In genomic region chr2:173455216-173455615, GRCm38 (mm10) we compare ENCODE assay signal across 18 mouse cellular contexts.
A peak's percentile ranks its signal among the peaks of the same experiment; 100 is the strongest.
DNase-seq lines count a peak whose midpoint lies in the region; ATAC-seq and TF ChIP-seq lines count a peak whose summit lies in the region.
"Had no signal": no experiment of that assay in that cellular context is flagged by ENCODE, and none has a peak within 500 bp of the region (broad histone marks: within the 10 kb centered on the region; RNA-seq: fewer than 3 reads in every experiment).

No protein-coding gene starts in this region.

- 77% methylated on average over 12 of the region's 12 CpGs for WGBS in spleen, adult 2 months
- WGBS in stomach, postnatal 0 days: 91% methylated on average over 12 of the region's 12 CpGs
- 77% methylated on average over 12 of the region's 12 CpGs for WGBS in kidney, embryonic 14.5 days

- no peak for TF ChIP-seq POLR2A in spleen, adult 2 months (IDR thresholded peaks at IDR 0.05; ENCODE audit: low read depth, low read length)

- TF ChIP-seq CTCF in spleen, adult 2 months (IDR thresholded peaks at IDR 0.05; ENCODE audit: extremely low read depth, insufficient read depth, insufficient read length, insufficient replicate concordance): no peak
- no peak for TF ChIP-seq CTCF in stomach, postnatal 0 days (IDR thresholded peaks at IDR 0.05; ENCODE audit: low read depth)

- peaks cover 11% of the 10 kb centered on the region; the same call in 1 of the 2 replicates for H3K4me1 ChIP-seq in spleen, adult 2 months (ENCODE audit: control insufficient read depth, insufficient read depth, insufficient read length)
- H3K4me1 ChIP-seq in stomach, postnatal 0 days (replicated peaks; ENCODE audit: control insufficient read depth, insufficient read depth): no peaks in the 10 kb centered on the region
- no peaks in the 10 kb centered on the region for H3K4me1 ChIP-seq in kidney, embryonic 14.5 days (ENCODE audit: control insufficient read depth, insufficient read depth, low read length)
- H3K4me1 ChIP-seq: hindbrain, embryonic 15.5 days had no signal

- no peak for TF ChIP-seq EP300 in stomach, postnatal 0 days (optimal IDR thresholded peaks at IDR 0.05)

- peak; percentile 8 for ATAC-seq in activated CD4-positive, CD25-positive, alpha-beta regulatory T cell, adult 4 months
- ATAC-seq in stomach, postnatal 0 days (ENCODE audit: low FRiP score, low TSS enrichment): no peak
- ATAC-seq in kidney, embryonic 14.5 days (ENCODE audit: low FRiP score, low TSS enrichment): no peak

- peak; percentile 9 to 46 for DNase-seq in spleen, adult 2 months (ENCODE audit: low read depth in 1 of 2, low spot score in 2 of 2)
- no peak for DNase-seq in spleen, postnatal 4 days (ENCODE audit: low spot score in 2 of 2)
- peak; percentile 7 for DNase-seq in stomach, postnatal 0 days (ENCODE audit: low spot score)
- DNase-seq in thymus, postnatal 4 days: peak; percentile 60
- no peak for DNase-seq in embryo, embryonic 11 days
- DNase-seq: adrenal gland, postnatal 14 days; cerebellum, adult 18-20 months; gastrocnemius, postnatal 14 days; heart, postnatal 10 days; kidney, adult 18-20 months; left cerebral cortex, postnatal 4 days; lung, adult 2 months; midbrain, embryonic 14.5 days had no signal

- no peak overlapping the region for H3K4me3 ChIP-seq in spleen, adult 2 months (ENCODE audit: extremely low read depth, insufficient read depth, insufficient read length)
- H3K4me3 ChIP-seq in stomach, postnatal 0 days (ENCODE audit: low read depth, low read length): no peak overlapping the region
- no peak overlapping the region for H3K4me3 ChIP-seq in kidney, embryonic 14.5 days (ENCODE audit: low read length)
- H3K4me3 ChIP-seq: hindbrain, embryonic 15.5 days had no signal

- no peak overlapping the region for H3K4me2 ChIP-seq in stomach, postnatal 0 days (replicated peaks; ENCODE audit: low read depth)
- no peak overlapping the region for H3K4me2 ChIP-seq in kidney, embryonic 14.5 days (replicated peaks; ENCODE audit: low read depth, low read length)
- H3K4me2 ChIP-seq: hindbrain, embryonic 15.5 days; liver, embryonic 11.5 days had no signal

- H3K27me3 ChIP-seq in spleen, adult 2 months (ENCODE audit: control insufficient read depth, insufficient read depth, low read length): no peaks in the 10 kb centered on the region
- H3K27me3 ChIP-seq in stomach, postnatal 0 days (ENCODE audit: control insufficient read depth, insufficient read depth, low read length): no peaks in the 10 kb centered on the region
- H3K27me3 ChIP-seq in kidney, embryonic 14.5 days (ENCODE audit: control insufficient read depth, insufficient read depth, low read length): no peaks in the 10 kb centered on the region
- H3K27me3 ChIP-seq: hindbrain, embryonic 15.5 days had no signal

- H3K27ac ChIP-seq in spleen, adult 2 months (ENCODE audit: insufficient read depth, low read length): peak overlapping the region; percentile 50
- no peak overlapping the region for H3K27ac ChIP-seq in stomach, postnatal 0 days (replicated peaks)
- H3K27ac ChIP-seq in kidney, embryonic 14.5 days (ENCODE audit: low read depth, low read length): no peak overlapping the region
- H3K27ac ChIP-seq: hindbrain, embryonic 15.5 days; macrophage had no signal

- no peak overlapping the region for H3K9ac ChIP-seq in stomach, postnatal 0 days (ENCODE audit: low read length)
- H3K9ac ChIP-seq in kidney, embryonic 14.5 days (ENCODE audit: low read depth, low read length): no peak overlapping the region
- H3K9ac ChIP-seq: hindbrain, embryonic 15.5 days had no signal

- no peaks in the 10 kb centered on the region for H3K36me3 ChIP-seq in spleen, adult 2 months (ENCODE audit: control insufficient read depth, insufficient read depth, low read length)
- H3K36me3 ChIP-seq in stomach, postnatal 0 days (ENCODE audit: control insufficient read depth, insufficient read depth, low read length): no peaks in the 10 kb centered on the region
- H3K36me3 ChIP-seq in kidney, embryonic 14.5 days (ENCODE audit: control insufficient read depth, insufficient read depth, low read length): no peaks in the 10 kb centered on the region
- H3K36me3 ChIP-seq: hindbrain, embryonic 15.5 days had no signal

- no peaks in the 10 kb centered on the region for H3K9me3 ChIP-seq in stomach, postnatal 0 days (ENCODE audit: control insufficient read depth, low read length)
- H3K9me3 ChIP-seq in kidney, embryonic 14.5 days (ENCODE audit: control insufficient read depth, low read length): peaks cover 3% of the 10 kb centered on the region; the same call in 1 of the 2 replicates

Comparison
In these comparisons a context has a peak if more than half of its experiments do, and no peak if none do; other contexts are left out.
1. DNase-seq: peak in spleen, adult 2 months (2 of 2), stomach, postnatal 0 days (single experiment) and thymus, postnatal 4 days (single experiment); none in spleen, postnatal 4 days (0 of 2) and embryo, embryonic 11 days (single experiment).